Mouse (Mus musculus) midbrain, embryonic 13.5 days (tissue): ENCODE measurements around the gene Reep1. TPM values are rescaled to one million over a fixed set of nuclear protein-coding genes. Genes with fewer than 3 reads are reported as not detected.

ENCODE experiments used
- ATAC-seq: fragments of 200-750 bp; cut with Nextera tagmentation; 2 replicates; pipeline ENCODE4 v1.8.0; 2017; ENCODE audit warnings: mild to moderate bottlenecking, moderate TSS enrichment, moderate library complexity
- H3K27ac ChIP-seq: fragments of 300-500 bp; sonication (generic); 2 replicates; pipeline ENCODE4 v1.5.1; 2015; ENCODE audit warnings: inconsistent platforms, mild to moderate bottlenecking, moderate library complexity
- H3K27me3 ChIP-seq: fragments of 300-500 bp; sonication (generic); 2 replicates; pipeline ENCODE4 v1.6.1; 2015; ENCODE audit warnings: mild to moderate bottlenecking, inconsistent platforms
- H3K36me3 ChIP-seq: fragments of 300-500 bp; sonication (generic); 2 replicates; pipeline ENCODE4 v1.6.1; 2015; ENCODE audit warnings: mild to moderate bottlenecking, inconsistent platforms
- H3K4me1 ChIP-seq: fragments of 300-500 bp; sonication (generic); replicated peaks from 2 replicates; pipeline ENCODE4 v1.6.1; 2015; ENCODE audit warnings: inconsistent platforms
- H3K4me2 ChIP-seq: fragments of 300-500 bp; sonication (generic); replicated peaks from 2 replicates; pipeline ENCODE4 v1.6.1; 2015; ENCODE audit warnings: moderate library complexity, mild to moderate bottlenecking, inconsistent platforms
- H3K4me3 ChIP-seq: fragments of 300-500 bp; sonication (generic); replicated peaks from 2 replicates; pipeline ENCODE4 v1.5.1; 2015; ENCODE audit warnings: mild to moderate bottlenecking, inconsistent platforms
- H3K9ac ChIP-seq: fragments of 300-500 bp; sonication (generic); replicated peaks from 2 replicates; pipeline ENCODE4 v1.6.1; 2015; ENCODE audit warnings: mild to moderate bottlenecking, inconsistent platforms
- H3K9me3 ChIP-seq: fragments of 300-500 bp; sonication (generic); 2 replicates; pipeline ENCODE4 v1.6.1; 2016; ENCODE audit warnings: mild to moderate bottlenecking, inconsistent platforms
- WGBS: fragments of 180-500 bp; shearing (Covaris S2); methylation state at CpG from one replicate; pipeline ENCODE4 v1.1.7; 2015; 5-methylcytosine and 5-hydroxymethylcytosine counted together
- polyA plus RNA-seq: library from polyadenylated mRNA; unstranded; fragments of >200 nt; fragmentation: Nextera tagmentation; extraction: Ambion mirVana; gene quantifications from 2 replicates; pipeline ENCODE4 v1.2.1, GENCODE M21; 2015

Reep1 gene
- polyA plus RNA-seq, 1 experiment from 2014 or later: 197 TPM

DNA sequence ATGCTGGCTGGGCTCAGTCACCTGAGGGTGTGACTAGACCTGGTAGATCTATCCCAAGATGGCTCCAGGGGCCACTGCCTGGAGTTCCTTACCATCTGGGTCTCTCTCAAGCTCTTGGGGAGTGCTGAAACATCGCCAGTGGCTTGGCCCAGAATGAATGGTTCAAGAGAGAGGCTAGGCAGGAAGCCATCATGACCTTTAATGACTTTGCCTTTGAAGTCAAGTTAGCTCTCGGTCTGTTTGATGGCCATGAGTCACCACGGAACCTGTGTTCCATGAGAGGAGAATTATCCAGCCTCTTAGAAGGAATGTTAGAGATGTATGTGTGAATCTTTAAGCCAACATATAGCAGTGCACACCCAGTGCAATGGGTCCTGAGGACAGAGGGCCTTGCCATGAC, 92.0 kb downstream of the Reep1 start:
- H3K4me3 ChIP-seq: no peak overlapping the region
- H3K4me1 ChIP-seq: peaks cover 4% of the 10 kb centered on the region; the same call in 1 of the 2 replicates
- H3K4me2 ChIP-seq: no peak overlapping the region
- no peaks in the 10 kb centered on the region for H3K27me3 ChIP-seq
- no peak overlapping the region for H3K27ac ChIP-seq
- H3K9me3 ChIP-seq: no peaks in the 10 kb centered on the region
- peaks cover 52% of the 10 kb centered on the region for H3K36me3 ChIP-seq
- H3K9ac ChIP-seq: no peak overlapping the region
- 88% methylated on average over 3 of the region's 3 CpGs for WGBS
- no peak for ATAC-seq

DNA sequence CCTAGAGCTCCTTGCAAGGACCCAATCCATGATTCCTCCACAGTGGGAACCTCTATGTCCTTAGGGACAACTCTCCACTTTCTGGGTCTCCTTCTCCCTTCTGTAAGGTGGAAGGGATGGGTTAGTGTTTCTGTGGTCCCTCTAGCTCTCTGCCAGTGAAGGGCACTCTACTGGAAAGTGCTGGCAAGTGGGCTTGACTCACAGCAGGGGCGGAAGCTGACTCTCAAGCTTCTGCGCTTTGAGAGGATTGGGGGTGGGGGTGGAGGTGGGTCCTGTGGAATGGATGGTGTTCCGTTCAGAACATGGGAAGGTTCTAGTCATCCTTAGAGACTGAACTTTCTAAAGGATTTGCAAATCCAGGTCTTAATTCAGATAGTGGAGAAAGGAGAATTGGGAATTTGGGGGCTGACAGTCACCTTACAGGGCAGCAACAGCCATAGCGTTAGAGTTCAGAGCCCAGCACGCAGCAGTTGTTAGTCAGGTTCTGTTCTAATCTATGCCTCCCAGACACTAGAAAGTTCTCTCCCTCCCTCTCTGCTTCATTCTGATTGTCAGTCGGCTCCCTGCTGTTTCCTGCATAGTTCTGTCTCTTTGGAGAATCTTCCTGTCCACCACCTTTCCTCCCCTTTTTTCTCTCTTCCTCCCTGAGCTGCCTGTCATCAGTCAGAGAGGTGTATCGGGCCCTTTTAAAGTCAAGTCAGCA, 93.8 kb downstream of the Reep1 start:
- Histone ChIP-seq H3K9me3 (no peaks in the 10 kb centered on the region), H3K27ac (no peak overlapping the region), H3K9ac (no peak overlapping the region), H3K4me2 (no peak overlapping the region), H3K36me3 (peaks cover 39% of the 10 kb centered on the region), H3K4me3 (no peak overlapping the region), H3K27me3 (no peaks in the 10 kb centered on the region), H3K4me1 (peaks cover 4% of the 10 kb centered on the region; the same call in 1 of the 2 replicates)
- 56% methylated on average over 7 of the region's 7 CpGs for WGBS
- no peak for ATAC-seq

DNA sequence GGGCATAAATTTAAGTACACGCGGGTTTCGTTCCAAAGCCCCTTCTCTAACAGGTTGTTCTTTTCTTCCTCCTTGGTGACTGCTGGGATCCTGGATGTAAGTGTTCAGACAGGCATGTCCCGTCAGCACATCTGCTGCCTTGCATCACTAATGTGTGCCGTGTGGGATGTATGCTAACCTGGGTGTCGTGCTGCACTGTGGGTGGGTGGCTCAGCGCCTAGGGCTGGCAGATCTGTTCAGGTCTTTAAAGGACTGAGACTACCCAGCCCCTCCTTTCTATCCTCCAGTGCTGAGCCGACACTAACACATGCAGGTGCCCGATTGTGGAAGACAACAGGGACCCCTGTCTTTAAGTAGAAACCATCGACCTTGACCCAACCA, 94.3 kb downstream of the Reep1 start:
- H3K27ac ChIP-seq: no peak overlapping the region
- H3K9me3 ChIP-seq: no peaks in the 10 kb centered on the region
- H3K36me3 ChIP-seq: peaks cover 37% of the 10 kb centered on the region
- 74% methylated on average over 10 of the region's 10 CpGs for WGBS
- H3K4me3 ChIP-seq: no peak overlapping the region
- H3K4me1 ChIP-seq: peaks cover 4% of the 10 kb centered on the region; the same call in 1 of the 2 replicates
- no peak overlapping the region for H3K9ac ChIP-seq
- no peaks in the 10 kb centered on the region for H3K27me3 ChIP-seq
- no peak for ATAC-seq
- H3K4me2 ChIP-seq: no peak overlapping the region

DNA sequence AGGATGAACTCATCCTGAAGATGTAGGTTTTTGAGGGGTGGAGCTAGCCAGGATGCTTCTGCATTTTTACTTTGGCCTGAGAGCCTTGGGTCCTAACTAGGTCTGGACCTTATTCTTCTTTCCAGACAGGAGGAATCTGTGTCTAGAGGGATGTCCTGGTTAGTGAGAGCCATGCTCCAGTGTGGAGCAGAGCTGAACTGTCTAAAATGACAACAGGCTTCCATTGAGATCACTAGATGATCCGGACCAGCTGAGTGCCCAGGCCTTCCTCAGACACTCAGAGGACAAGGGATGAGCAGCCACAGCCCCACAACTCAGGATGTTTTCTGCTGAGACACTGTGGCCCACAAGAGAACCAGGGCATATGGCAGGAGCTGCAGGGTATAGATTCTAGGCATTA, 96.2 kb downstream of the Reep1 start:
- WGBS: 97% methylated on average over 1 of the region's 1 CpGs
- H3K9me3 ChIP-seq: no peaks in the 10 kb centered on the region
- H3K27me3 ChIP-seq: no peaks in the 10 kb centered on the region
- H3K4me2 ChIP-seq: no peak overlapping the region
- 0 out of 2 replicates have a peak overlapping the region, but pooled peaks have one; percentile 42 for H3K27ac ChIP-seq
- no peak overlapping the region for H3K4me3 ChIP-seq
- ATAC-seq: peak; percentile 55
- peaks cover 38% of the 10 kb centered on the region for H3K36me3 ChIP-seq
- H3K9ac ChIP-seq: no peak overlapping the region
- H3K4me1 ChIP-seq: peaks cover 4% of the 10 kb centered on the region; the same call in 1 of the 2 replicates

GRCm38 (mm10) chr6:71804061-71804829, 96.9 kb downstream of the Reep1 start:
- Histone ChIP-seq H3K4me3 (no peak overlapping the region), H3K27me3 (no peaks in the 10 kb centered on the region), H3K4me1 (peaks cover 4% of the 10 kb centered on the region; the same call in 1 of the 2 replicates), H3K4me2 (no peak overlapping the region), H3K36me3 (peaks cover 38% of the 10 kb centered on the region), H3K9me3 (no peaks in the 10 kb centered on the region), H3K27ac (0 out of 2 replicates have a peak overlapping the region, but pooled peaks have one; percentile 42), H3K9ac (no peak overlapping the region)
- WGBS: 24% methylated on average over 12 of the region's 12 CpGs
- ATAC-seq: peak; percentile 88

GRCm38 (mm10) chr6:71806713-71807112, 99.4 kb downstream of the Reep1 start:
- Histone ChIP-seq H3K36me3 (peaks cover 41% of the 10 kb centered on the region), H3K4me2 (no peak overlapping the region), H3K4me3 (no peak overlapping the region), H3K9me3 (no peaks in the 10 kb centered on the region), H3K9ac (no peak overlapping the region), H3K27ac (no peak overlapping the region), H3K27me3 (no peaks in the 10 kb centered on the region), H3K4me1 (peaks cover 4% of the 10 kb centered on the region; the same call in 1 of the 2 replicates)
- WGBS: 88% methylated on average over 1 of the region's 1 CpGs
- ATAC-seq: no peak

GRCm38 (mm10) chr6:71809890-71810289, 102.5 kb downstream of the Reep1 start:
- H3K27me3 ChIP-seq: no peaks in the 10 kb centered on the region

DNA sequence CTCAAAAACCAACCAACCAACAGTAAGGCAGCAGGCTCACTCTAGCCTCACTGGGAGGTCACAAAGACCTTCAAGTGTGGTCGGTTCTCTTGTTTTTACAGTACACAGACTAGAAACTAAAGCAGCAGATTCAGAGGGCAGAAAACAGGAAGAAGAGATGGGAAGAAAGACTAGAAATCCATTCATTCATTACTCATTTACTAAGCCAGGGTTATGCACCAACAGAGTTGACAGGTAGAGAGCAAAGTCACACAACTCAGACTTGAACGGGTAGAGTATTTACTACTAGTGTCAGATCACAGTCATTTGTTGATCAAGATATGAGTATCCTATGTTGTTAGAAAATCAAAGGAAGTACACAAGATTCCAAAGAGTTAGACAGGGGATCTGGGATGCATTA, 105.5 kb downstream of the Reep1 start:
- Histone ChIP-seq H3K9ac (no peak overlapping the region), H3K27me3 (no peaks in the 10 kb centered on the region), H3K4me3 (no peak overlapping the region), H3K27ac (no peak overlapping the region), H3K4me2 (no peak overlapping the region), H3K36me3 (peaks cover 74% of the 10 kb centered on the region), H3K4me1 (no peaks in the 10 kb centered on the region), H3K9me3 (no peaks in the 10 kb centered on the region)
- no peak for ATAC-seq
- 97% methylated on average over 2 of the region's 2 CpGs for WGBS

More at GRCm38 (mm10) chr6:71809890-71810289, 102.5 kb downstream of the Reep1 start:
- WGBS: 96% methylated on average over 9 of the region's 9 CpGs
- no peak overlapping the region for H3K4me3 ChIP-seq
- no peaks in the 10 kb centered on the region for H3K9me3 ChIP-seq
- ATAC-seq: no peak
- H3K27ac ChIP-seq: no peak overlapping the region
- no peaks in the 10 kb centered on the region for H3K4me1 ChIP-seq
- no peak overlapping the region for H3K9ac ChIP-seq
- H3K36me3 ChIP-seq: peaks cover 56% of the 10 kb centered on the region
- no peak overlapping the region for H3K4me2 ChIP-seq

GRCm38 (mm10) chr6:71819764-71820292, 112.5 kb downstream of the Reep1 start:
- H3K4me3 ChIP-seq: no peak overlapping the region
- no peak overlapping the region for H3K4me2 ChIP-seq
- no peaks in the 10 kb centered on the region for H3K27me3 ChIP-seq
- ATAC-seq: no peak
- H3K27ac ChIP-seq: no peak overlapping the region
- no peaks in the 10 kb centered on the region for H3K9me3 ChIP-seq
- peaks cover 35% of the 10 kb centered on the region for H3K36me3 ChIP-seq
- no peak overlapping the region for H3K9ac ChIP-seq
- H3K4me1 ChIP-seq: peaks cover 14% of the 10 kb centered on the region
- WGBS: 84% methylated on average over 5 of the region's 5 CpGs

DNA sequence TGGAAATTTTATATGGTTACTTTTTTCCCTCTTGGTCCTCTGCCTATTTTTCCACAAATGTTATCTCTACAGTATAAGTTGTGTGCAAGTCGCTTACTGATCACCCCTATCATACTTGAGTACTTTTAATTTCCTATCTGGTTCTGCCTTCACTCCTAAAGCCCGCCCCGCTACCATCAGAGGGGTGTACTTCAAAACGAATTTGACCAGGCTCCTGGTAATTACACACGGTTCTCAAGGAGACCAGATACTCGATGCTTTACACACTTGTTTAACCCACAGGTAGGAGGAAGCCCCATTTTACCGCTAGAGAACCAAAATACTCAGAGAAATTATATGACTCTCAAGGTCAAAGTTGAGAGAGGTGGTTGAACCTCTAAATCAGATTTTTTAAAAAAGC, 115.7 kb downstream of the Reep1 start:
- 0 out of 2 replicates have a peak overlapping the region, but pooled peaks have one; percentile 54 for H3K27ac ChIP-seq

DNA sequence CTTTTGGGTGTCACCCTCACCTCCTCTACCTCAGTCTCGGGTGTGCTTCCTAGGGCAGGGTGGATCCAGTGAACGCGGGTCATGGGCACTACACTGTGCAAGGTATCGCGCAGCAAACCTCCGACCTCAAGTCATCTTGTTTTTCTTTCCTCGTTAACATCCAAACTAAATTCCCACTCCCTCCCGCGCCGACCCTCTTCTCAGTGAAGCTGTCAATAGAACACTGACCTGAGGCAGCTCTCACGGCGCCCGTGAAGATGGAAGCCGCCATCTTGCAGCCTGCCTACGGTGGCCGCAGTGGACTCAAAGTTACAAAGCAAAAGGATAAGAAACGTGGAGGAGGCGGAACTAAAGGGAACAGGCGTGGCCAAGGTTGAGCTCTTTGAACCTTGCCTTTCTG, 116.1 kb downstream of the Reep1 start:
- peaks cover 3% of the 10 kb centered on the region for H3K36me3 ChIP-seq
- peaks cover 14% of the 10 kb centered on the region for H3K4me1 ChIP-seq
- ATAC-seq: peak; percentile 96
- peak overlapping the region; percentile 70 for H3K4me3 ChIP-seq
- 0% methylated on average over 19 of the region's 19 CpGs for WGBS
- peak overlapping the region; percentile 54; the same call in 1 of the 2 replicates for H3K27ac ChIP-seq
- H3K4me2 ChIP-seq: peak overlapping the region; percentile 68
- no peaks in the 10 kb centered on the region for H3K9me3 ChIP-seq
- H3K27me3 ChIP-seq: no peaks in the 10 kb centered on the region
- H3K9ac ChIP-seq: peak overlapping the region; percentile 66

More for the DNA sequence above, 115.7 kb downstream of the Reep1 start:
- peak overlapping the region; percentile 68 for H3K4me2 ChIP-seq
- peaks cover 14% of the 10 kb centered on the region for H3K4me1 ChIP-seq
- no peaks in the 10 kb centered on the region for H3K9me3 ChIP-seq
- H3K9ac ChIP-seq: peak overlapping the region; percentile 66
- H3K27me3 ChIP-seq: no peaks in the 10 kb centered on the region
- peaks cover 7% of the 10 kb centered on the region for H3K36me3 ChIP-seq
- under 1% methylated on average over 7 of the region's 7 CpGs for WGBS
- peak overlapping the region; percentile 70 for H3K4me3 ChIP-seq
- ATAC-seq: peak; percentile 50

DNA sequence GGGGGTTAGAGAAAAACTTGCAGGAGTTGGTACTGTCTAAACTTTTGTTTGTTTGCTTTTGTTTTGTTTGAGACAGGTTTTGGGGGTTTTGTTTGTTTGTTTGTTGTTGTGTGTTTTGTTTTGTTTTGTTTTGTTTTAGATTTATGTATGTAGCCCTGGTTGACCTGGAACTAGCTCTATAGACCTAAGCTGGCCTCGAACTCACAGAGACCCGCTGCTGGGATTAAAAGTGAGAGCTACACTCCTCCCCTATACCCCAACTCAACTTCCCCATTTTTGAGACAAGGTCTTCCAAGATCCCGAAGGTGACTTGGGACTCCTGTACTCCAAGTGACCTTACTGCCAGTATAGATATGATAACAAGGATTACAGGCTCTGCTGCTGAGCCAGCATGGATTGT, 116.6 kb downstream of the Reep1 start:
- WGBS: 43% methylated on average over 3 of the region's 3 CpGs
- no peaks in the 10 kb centered on the region for H3K27me3 ChIP-seq
- H3K4me2 ChIP-seq: peak overlapping the region; percentile 68
- peaks cover 14% of the 10 kb centered on the region for H3K4me1 ChIP-seq
- H3K9me3 ChIP-seq: no peaks in the 10 kb centered on the region
- no peaks in the 10 kb centered on the region for H3K36me3 ChIP-seq
- no peak overlapping the region for H3K27ac ChIP-seq
- H3K9ac ChIP-seq: no peak overlapping the region
- peak; percentile 44 for ATAC-seq
- peak overlapping the region; percentile 70 for H3K4me3 ChIP-seq
